Mouse (Mus musculus) heart, adult 8-10 months (tissue): ENCODE data around the gene Arntl. TPM values are rescaled to one million over a fixed set of nuclear protein-coding genes. Genes with fewer than 3 reads are reported as not detected.

Experiments used
- DNase-seq: peaks from one replicate; pipeline ENCODE4 v3.0.0; 2022; ENCODE audit warnings: low spot score
- total RNA-seq, 4 experiments: library from RNA; stranded (reverse); gene quantifications; 2 replicates each; pipeline ENCODE4 v1.2.4; 2022

Arntl gene
- total RNA-seq, 4 experiments from 2014 or later = 2.6 to 8.9 (median 3.5) TPM

GRCm38 (mm10) chr7:113207471-113208387 lies 464 bp downstream of the Arntl start:
- no peak for DNase-seq

GRCm38 (mm10) chr7:113208388-113208753 lies 1.1 kb downstream of the Arntl start:
- no peak for DNase-seq

- no peak for DNase-seq
These were observed 3.2 kb downstream of the Arntl start for GRCm38 (mm10) chr7:113210441-113210840.

- no peak for DNase-seq
These were observed 7.2 kb downstream of the Arntl start for GRCm38 (mm10) chr7:113214245-113215169.

- DNase-seq = no peak
These were observed 8.9 kb downstream of the Arntl start for GRCm38 (mm10) chr7:113216152-113216551.

- DNase-seq = no peak
These were observed 12.2 kb downstream of the Arntl start for GRCm38 (mm10) chr7:113219416-113219815.

GRCm38 (mm10) chr7:113219864-113220263 lies 12.6 kb downstream of the Arntl start:
- no peak for DNase-seq

- no peak for DNase-seq
These were observed 13.5 kb downstream of the Arntl start for GRCm38 (mm10) chr7:113220691-113221238.

- no peak for DNase-seq
These were observed 15.6 kb downstream of the Arntl start for GRCm38 (mm10) chr7:113222821-113223220.

GRCm38 (mm10) chr7:113224620-113225019 lies 17.4 kb downstream of the Arntl start:
- no peak for DNase-seq

- DNase-seq = no peak
These were observed 21.2 kb downstream of the Arntl start for GRCm38 (mm10) chr7:113228498-113228897.

- DNase-seq = no peak
These were observed 28.9 kb downstream of the Arntl start for GRCm38 (mm10) chr7:113236135-113236534.

- DNase-seq = no peak
These were observed 31.1 kb downstream of the Arntl start for GRCm38 (mm10) chr7:113238365-113238764.

GRCm38 (mm10) chr7:113239448-113240130 lies 32.3 kb downstream of the Arntl start:
- no peak for DNase-seq

- no peak for DNase-seq
These were observed 33.2 kb downstream of the Arntl start for GRCm38 (mm10) chr7:113240438-113240837.

GRCm38 (mm10) chr7:113241901-113242661 lies 34.8 kb downstream of the Arntl start:
- peak; percentile 40 for DNase-seq

- DNase-seq = peak; percentile 55
These were observed 35.4 kb downstream of the Arntl start for GRCm38 (mm10) chr7:113242688-113243087.

- no peak for DNase-seq
These were observed 37.9 kb downstream of the Arntl start for GRCm38 (mm10) chr7:113245144-113245543.

GRCm38 (mm10) chr7:113246512-113246911 lies 39.2 kb downstream of the Arntl start:
- no peak for DNase-seq

- DNase-seq = no peak
These were observed 39.9 kb downstream of the Arntl start for GRCm38 (mm10) chr7:113247167-113247566.
